Mouse (Mus musculus): ENCODE measurements around the gene Foxo3. TPM values are rescaled to one million over a fixed set of nuclear protein-coding genes. Genes with fewer than 3 reads are reported as not detected.

The Foxo3 gene
- total RNA-seq, 2 experiments from 2014 or later = 56.9 to 78.5 TPM

Other genes with a start within 250 kb of the Foxo3 start
- 10 to 100 TPM; 21.1 to 21.6 TPM for gene Afg1l, start 201.8 kb upstream of the Foxo3 start, total RNA-seq (2021)
- gene Snx3, start 225.3 kb upstream of the Foxo3 start, total RNA-seq (2021) = 100 to 1,000 TPM; 213 to 260 TPM

Measured in adrenal gland, postnatal 36 days (tissue).